Mouse (Mus musculus) embryo, embryonic 10 days (tissue): ENCODE data around the gene H13.

Experiments
- DNase-seq: peaks from one replicate; pipeline ENCODE4 v3.0.0-alpha.2; 2015; ENCODE audit warnings: low spot score

The H13 gene

DNA sequence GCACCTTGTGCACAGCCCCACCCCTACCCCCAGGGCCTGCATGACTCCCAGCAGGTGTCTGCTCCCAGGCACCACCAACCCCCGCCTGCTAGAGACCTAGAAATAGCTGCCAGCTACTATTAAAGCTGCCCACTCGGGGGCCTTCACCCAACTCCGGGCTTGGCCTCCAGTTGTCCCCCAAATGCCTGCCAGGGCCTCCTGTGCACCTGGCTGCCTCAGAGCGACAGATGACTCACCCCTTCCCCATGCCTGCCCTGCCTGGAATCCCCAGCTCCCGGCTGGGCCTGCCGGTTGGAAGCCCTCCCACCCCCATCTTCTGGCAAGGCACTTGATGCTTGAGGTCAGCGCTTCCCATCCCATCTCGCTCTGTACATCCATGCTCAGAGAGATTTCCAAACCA is 31.5 kb downstream of the H13 start:
- no peak for DNase-seq

DNA sequence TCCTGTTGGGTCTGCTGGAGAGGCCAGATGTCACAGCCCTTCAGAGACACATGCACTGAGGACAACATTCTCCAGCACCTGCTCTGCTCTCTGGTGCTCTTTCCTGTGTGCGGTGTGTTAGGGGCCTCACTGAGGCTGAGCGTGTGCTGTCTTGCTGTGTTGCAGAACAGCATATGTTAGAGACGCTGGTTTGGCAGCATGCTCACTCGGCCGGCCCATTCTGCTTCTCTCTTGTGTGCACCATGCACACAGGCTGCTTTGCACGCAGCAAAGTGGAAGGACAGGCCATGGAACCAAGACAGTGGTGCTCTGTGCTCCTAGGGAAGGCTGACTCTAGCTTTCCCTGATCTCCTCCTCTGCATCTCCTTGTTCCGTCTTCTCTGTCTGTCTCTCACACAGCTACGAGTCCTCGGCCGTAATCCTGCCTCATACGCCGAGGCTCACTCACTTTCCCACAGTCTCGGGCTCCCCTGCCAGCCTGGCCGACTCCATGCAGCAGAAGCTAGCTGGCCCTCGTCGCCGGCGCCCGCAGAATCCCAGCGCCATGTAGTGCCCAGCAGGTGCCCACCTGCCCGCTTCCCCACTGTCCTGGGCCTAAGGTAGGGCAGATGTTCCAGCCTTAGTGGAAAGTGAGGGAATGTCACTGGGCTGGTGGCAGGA is 34.5 kb downstream of the H13 start:
- no peak for DNase-seq

DNA sequence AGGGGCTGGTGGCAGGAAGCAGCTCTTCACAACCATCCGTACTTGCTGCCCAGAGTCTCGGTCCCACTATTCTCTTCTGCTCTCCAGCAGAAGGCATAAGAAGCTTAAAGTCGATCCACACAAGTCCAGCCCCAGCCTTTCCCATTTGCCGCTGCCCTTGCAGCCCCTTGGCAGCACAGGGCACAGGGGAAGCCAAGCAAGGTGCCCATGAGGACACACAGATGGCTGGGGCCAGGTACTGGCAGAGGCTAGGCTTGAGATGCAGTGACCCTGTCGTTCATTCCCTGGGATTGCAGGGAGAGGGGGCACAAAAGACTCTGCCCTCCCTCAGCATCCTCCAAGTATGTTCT is 35.0 kb downstream of the H13 start:
- DNase-seq = no peak

DNA sequence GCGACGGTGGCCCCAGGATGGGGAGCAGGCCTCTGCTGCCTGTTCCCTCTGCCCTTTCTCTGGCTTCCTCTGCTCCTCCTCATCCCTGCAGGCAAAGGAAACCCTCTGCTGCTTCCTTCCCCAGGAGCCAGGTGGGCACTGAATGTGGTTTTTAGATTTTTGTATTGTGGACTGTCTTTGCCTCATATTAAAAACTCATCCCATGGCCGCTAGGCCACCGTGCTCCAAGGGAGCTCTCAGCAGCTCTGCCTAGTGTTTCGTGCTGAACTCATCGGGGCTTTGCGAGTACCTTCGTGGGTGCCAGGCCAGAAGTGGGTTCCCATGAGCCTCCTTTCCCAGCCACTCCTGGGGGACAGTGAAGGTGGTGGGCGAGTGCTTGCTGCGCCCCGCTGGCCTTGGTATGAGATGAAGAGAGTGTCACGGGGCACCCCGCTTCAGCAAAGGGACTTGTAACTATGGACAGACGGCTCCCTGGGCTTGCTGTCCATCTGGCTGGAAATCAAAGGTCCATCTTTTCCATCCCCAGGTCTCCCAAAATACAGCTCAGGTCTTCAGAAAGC is 35.6 kb downstream of the H13 start:
- DNase-seq = no peak

DNA sequence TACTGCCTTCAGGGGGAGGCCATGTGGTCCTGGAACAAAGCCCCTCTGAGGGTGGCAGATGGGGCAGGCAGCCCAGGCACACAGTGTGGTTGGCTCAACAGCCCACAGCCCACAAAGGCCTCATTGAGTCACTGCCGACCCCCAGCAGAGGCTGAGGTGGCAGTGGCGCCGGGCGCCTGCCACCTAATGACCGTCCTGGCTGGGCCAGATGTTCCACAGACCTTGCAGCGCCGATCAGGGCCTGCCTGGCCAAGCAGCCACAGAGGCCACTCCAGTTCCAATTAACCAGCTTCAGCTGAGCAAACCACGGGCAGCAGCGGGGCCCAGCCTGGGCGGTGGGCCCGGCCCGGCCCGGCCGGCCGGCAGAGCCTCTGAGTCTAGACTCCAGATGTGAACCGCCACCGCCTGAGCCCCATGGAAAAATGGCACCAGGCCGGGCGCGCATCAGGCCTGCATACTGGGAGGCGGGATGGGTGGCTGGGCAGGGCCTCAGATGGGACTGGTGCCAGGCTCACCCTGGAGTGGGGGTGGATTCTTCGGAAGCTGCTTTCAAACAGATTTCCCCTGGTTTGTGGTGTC is 36.8 kb downstream of the H13 start:
- no peak for DNase-seq

DNA sequence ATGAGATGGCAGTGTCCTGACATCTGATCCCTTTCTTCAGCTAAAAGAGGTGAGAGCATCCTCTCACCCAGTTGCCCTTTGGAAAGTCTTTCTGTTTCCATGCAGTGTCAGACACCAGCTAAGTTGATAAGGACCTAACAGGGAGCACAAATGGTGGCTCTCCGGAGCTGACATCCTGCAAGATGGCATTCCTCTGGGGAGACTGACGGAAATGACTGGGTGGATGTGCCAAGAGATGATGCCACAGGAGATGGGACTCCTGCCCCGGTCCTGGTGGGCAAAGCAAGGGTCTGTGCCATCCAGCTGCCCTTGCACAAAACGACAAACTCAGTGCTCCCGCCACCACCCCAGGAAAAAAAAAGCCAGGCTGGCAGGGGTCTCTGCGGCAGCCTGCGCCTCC is 37.9 kb downstream of the H13 start:
- no peak for DNase-seq

DNA sequence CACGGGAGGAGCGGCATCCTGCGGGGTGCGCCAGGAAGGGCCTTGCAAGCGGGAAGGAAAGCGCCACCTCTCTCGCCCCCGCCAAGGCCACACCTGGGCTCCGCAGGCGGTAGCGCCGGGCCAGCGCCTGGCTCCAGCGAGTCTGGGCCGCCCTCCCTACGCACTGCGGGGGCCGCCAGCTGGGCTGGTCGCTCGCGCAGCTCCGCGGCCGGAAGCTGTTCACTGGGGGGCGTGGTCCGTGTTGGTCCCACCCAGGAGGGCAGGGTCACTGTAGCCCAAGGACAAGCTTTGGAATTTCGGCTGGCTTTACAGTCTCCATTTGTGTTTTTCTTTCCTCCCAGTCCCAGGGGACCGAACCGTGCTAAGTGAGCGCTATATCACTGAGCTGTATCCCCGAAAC is 38.4 kb downstream of the H13 start:
- peak; percentile 96 for DNase-seq

DNA sequence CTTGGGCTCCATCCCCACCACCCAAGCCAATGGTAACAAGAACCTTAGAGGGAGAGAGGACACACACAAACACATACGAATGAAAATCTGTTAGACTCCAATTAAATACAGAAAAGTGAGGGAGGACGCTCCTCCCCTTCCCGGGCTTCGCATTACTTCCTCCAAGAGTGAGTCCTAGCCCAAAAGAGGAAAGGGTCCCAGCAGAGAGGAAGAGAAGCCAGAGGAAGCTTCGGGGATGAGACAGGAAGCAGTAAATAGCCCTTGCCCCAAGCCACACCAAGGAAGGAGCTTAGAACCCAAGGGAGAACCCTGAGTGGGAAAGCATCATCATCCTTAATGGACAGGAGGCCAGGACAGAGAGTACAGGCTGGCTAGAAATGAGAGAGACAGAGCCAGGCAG is 39.8 kb downstream of the H13 start:
- DNase-seq = no peak

DNA sequence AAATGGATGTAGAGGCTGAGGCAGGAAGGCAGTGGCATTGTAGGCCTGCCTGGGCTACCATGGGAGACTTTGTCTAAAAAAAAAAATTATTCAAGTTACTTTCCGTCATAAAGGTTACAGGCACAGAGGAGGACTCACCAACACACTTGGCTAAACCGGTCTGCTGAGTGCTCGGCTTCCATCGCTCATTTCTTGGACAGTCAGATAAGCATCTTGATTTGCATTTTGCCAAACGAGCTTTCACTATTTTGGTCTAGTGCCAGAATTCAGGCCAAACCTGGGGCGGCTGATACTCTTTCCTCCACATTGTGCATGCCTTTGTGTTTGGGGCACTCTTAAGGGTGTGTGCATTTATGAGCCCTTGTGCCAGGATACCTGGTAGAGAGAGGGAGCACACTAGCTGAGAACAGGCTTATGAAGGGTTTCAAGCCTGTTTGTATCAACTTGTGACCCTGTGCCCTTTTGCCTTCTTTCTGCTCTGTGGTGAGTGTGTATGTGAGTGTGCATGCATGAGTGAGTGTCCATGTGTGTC is 47.0 kb downstream of the H13 start:
- no peak for DNase-seq

DNA sequence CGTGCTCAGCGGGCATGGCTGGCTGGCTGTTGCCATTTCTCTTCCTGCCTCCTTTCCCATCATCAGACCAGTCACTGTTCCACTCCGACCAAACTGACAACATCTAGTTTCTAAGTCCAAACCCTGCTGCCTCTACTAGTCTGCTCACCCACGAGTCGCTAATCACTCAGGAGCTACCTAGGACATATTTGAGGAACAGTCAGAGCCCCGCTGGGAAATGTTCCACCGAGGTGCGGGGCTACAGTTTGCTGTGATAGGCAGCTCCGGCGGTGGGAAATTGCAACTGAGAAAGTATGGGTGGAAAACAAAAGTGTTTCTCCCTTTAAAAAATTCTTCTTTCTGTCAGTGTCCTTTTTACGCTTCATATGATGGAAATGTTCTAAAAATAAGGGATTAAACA is 48.4 kb downstream of the H13 start:
- DNase-seq = no peak

DNA sequence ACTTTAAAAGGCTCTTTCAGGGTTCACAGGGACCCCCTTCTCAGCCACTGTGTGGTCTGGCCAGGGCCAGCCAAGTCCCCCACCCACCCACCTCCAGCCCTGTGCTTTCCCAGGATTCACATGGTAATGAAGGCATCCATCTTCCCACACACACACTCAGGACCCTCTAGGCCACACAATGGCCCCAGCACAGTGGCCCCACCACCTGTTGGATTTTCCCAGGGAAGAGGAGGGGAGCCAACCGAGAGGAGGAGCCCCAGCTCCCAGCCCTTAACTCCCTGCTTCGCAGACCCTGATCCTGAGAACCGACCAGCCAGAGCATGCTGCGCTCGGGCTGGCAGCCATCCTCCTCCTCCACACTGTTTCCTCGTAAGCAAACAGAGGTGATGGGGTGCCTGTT is 48.8 kb downstream of the H13 start:
- peak; percentile 59 for DNase-seq

DNA sequence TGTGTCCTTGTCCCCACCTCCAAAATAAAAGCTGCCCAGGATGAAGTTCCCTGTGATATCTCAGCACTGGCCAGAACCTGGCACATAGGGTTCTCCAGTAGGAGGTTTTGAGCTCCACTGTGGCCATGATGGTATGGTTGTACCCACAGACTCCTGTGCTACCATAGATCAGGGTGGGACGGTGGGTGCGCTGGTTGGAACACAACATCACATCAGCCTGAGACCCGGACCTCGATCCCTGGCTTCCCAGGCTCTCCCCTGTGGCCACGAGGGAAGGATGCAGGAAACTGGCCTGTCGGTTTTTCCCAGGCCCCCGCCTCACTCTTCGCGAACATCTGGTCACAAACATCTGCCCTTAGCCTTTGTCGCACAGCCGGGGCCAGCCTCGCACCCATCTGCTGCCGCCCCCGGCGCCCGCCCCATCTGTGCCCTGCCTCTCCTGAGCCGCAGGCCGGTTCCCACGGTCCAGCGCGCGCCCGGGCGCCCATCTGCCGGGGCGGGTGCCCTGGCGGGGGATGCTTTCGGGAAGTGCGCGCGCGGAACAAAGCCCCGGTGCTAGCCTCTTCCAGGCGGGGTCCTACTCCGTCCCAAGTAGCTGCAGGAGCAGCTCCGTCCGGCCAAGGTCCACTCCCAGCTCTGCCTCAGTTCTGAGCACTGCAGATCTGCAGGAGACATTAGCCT is 54.5 kb downstream of the H13 start:
- DNase-seq = peak; percentile 67

DNA sequence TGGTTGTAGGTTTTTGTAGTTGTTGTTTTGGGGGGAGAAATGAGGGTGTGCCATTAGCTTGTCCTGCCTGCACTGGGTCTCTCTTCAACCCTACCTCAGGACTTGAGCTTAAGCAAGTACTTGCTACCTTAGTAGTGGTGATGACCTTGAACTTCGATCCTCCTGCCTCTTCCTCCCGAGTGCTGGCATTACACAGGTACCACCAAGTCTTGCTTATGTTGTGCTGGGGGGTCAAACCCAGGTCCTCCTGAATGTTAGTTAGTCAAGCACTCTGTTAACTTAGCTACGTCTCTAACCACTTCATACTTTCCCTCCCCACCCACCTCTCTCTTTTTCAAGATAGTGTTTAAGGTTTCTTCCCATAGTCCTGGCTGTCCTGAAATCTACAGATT is 55.1 kb downstream of the H13 start:
- no peak for DNase-seq

DNA sequence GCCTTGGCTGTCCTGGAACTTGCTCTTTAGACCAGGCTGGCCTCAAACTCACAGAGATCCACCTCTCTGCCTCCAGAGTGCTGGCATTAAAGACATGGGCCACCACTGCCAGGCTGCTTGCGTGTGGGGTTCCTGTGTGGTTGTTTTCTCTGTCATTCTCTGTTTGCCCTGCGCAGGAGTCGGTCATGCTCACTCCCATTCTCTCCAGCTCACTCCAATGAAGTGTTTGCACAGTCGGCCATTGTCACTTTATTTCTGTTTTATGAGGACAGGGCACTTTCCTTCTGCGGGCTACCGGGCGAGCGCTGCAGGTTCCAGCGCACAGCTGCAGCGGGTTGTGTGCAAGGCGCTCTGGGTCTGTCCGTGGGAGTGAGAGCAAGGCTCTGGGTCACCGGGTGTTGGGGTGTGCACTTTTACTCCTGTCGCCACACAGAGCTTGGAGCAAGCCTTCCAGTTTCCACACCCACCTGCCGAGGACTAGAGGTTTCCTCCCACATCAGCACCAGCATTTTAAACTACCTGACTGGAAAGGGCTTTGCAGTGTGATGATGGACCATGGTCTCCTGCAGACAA is 56.0 kb downstream of the H13 start:
- DNase-seq = no peak

DNA sequence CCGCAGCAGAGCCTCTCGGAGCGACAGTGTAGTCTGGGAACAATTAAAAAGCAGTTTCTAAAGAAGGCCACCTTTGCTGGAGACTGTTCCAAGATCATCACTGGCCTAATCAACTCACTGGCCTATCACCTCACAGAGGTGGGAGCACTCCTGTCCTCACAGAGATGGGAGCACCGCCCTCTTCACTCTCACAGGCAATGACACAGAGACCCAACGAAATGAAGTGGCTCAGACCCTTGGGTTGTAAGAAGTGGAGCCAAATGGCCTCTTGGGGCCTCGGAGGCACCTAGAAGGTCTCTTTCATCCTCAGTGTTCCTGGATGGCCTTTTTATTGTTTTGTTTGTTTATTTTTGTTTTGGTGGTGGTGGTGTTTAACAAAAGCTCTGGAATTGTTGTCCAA is 57.0 kb downstream of the H13 start:
- DNase-seq = no peak

DNA sequence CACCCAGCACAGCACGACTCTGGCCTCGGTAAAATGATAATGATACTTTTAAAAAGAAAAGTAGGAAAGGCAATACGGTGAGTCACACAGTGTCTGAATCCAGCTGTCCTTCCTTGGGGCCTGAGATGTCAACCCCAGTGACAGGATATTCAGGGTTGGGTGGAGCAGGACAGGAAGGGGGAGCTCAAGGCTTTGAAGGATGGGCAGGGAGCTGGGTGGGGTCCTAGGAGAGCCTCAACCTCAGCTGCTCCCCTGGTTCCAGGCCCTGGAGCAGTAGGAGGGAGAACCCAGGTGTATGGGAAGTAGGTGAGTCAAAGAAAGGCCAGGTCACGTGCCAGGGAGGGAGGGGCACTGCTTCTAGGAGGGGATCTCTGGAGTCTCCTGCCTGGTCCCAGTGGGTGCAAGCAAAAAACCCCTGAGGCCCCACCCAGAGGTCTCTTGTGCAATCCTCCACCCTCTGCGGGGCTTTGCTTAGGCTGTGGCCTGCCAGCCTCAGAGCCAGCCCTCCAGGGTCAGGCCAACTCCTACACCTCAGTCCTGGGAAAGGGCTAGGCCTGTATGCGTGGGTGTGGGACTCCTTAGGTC is 57.6 kb downstream of the H13 start:
- DNase-seq = no peak

DNA sequence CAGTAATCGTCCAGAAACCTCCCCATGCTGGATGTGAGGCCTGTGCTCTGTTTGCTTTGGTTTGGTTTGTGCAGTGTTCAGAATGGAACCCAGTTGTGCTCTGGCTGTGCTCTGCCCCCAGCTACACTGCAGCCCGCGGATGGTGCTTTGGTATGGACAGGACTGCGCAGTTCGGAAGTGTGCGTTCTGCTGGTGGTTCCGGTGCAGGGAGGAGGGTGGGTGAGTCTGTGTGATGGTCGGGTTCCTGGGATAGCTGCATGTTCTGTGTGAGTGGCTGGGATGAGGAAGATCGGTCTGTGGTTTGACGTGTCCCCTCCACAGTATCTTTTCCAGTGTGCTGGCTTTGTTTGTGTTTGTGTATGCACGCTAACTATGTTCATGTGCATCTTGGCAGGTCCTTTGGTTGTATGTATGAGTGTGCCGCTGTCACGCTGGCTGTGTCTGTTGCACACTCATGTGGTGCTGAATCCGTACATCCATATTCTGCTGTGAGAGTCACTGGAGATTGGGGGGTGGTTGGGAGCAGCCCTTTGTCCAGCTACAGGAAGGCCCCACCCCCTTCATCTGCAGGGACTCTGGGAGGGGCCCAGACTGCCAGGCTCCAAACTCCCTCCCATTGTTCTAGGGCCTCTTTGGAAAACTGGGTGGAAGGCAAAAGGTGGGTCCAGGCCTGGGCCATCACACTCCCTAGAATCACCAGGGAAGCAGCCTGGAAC is 58.7 kb downstream of the H13 start:
- DNase-seq = no peak

DNA sequence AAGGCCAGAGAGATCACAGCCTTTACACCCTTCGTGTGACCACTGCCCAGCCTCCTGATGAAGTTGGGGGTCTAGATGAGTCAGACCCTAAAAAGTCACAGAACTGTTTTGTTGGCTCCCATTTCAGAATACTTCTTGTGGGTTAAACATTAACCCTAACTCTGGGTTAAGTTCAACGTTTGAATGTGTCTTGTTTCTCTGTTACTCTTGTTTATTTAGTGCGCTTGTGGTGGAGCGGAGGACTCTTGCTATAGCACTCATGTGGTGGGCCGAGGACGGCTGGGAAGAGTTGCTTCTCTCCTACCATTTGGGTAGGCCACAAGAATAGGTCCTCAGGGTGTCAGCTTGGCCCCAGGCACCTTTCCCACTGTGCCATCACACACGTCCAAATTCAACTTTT is 59.3 kb downstream of the H13 start:
- no peak for DNase-seq

DNA sequence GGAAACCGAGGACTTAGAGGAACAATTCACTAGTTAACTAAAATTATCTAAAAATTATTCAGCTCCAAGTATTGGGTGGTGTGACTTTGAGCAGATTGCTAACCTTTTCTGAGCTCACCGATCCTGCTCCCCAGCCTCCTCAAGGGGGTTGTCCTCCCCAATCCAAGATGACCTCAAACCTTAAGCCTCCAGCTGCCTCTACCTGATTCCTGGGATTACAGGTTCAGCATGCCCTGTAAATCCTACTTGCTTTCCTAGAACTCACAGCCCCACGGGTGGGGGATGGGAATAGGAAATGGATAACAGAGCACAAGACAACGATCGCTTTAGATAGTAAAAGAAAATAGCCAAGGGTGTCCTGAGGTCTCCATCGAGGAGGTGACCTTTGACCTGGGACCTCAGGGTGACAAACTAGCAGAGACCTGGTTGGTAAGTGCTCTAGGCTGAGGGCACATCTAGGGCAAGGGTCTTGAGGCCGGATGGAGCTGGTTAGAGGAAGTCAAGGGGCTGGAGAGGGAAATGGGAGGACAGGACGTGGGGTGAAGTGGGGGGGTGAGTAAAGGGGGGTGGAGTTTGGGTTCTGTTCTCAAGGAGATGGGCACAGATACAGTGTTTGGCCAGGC is 59.9 kb downstream of the H13 start:
- DNase-seq = peak; percentile 80

DNA sequence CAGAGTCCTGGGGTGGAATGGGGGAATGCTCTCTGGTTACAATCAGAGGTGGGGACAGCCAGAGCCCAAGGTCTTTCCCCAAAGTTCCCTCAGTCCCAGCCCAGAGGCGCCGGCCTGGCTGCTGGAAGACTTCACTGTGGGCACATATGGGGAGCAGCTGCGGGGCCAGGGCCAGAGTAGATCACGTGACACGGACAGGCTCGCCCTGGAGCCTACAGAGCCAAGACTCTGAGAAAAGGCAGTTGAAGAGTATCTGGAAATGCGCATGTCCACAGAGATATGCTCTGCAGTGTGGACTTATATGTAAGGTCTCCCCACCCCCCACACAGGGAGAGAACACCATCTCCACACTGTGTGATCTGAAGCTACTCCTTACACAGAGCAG is 60.4 kb downstream of the H13 start:
- DNase-seq = peak; percentile 84

DNA sequence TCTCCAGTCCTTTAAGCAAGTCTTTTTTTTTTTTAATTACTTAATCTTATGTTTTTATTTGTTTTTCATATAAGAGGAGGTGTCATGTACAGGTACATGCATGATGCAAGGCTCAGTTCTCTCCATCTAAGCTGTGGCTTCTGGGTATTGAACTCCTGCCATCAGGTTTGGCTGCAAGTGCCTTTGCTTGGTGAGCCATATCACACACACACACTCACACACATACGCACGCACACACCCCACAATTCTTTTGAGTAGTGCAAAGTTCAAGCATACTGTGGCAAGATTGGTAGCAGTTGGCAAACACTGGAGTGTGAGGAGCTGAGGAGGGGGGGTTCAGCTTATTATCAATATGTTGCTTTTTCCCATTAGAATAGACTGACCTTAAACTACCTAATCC is 63.9 kb downstream of the H13 start:
- DNase-seq = no peak

DNA sequence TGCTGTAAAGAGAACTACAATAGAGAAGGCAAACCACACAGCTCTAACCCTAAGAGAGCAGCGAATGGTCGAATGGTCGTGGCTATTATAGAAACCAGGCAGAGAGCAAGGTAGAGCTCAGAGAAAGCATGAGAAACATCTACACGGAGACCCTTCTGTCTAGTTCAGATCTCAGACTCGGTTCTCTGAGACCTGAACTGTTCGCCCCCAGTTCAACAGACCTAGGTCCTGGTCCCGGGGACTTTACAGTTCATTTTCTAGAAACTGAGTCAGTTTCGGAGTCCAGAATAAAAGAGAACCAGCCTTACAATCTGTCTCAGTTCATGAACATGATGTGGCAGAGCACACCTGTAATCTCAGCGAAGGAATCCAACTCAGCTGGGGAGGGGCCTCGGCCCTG is 65.2 kb downstream of the H13 start:
- no peak for DNase-seq
